Mouse (Mus musculus): ENCODE measurements around the gene Ankle2. TPM values are rescaled to one million over a fixed set of nuclear protein-coding genes. Genes with fewer than 3 reads are reported as not detected.

Gene Ankle2
- total and polyA plus RNA-seq, 3 experiments: 33.2 to 35.7 (median 35.3) TPM

DNA sequence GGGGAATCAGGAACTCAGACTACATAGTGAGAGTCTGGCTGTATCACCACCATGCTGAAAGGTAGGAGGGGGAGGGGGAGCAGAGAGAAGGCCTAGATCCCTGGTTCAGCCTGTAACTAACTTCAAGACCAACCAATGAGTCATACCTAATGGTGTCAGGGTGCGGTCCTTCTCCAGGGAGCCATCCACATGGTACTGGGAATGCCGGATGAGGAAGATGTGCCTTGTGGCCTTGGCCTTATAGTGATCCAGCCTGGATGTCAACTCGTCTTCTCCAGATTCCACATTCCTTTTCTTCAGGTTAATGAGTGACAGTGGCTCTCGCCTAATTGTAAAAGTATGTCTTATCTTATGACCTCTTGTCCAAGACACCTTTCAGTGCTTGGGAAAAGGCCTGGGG, 36.1 kb downstream of the Ankle2 start:
- Histone ChIP-seq H3K27ac (ENCODE audit: insufficient read depth, low read depth) (no peak overlapping the region), H3K27me3 (replicated peaks) (no peaks in the 10 kb centered on the region), H3K4me1 (ENCODE audit: control insufficient read depth in 1 of 2, insufficient read depth in 2 of 2) (peaks cover 4 to 28% of the 10 kb centered on the region in 2 experiments; a peak in 3 of 4 replicates), H3K36me3 (replicated peaks in 1 of 2; ENCODE audit: control insufficient read depth in 1 of 2, insufficient read depth in 1 of 2, low read length in 1 of 2) (peaks cover 34 to 41% of the 10 kb centered on the region in 2 experiments), H3K9ac (ENCODE audit: insufficient read depth, low read depth) (no peak overlapping the region), H3K9me3 (replicated peaks; ENCODE audit: low read length) (no peaks in the 10 kb centered on the region), H3K4me2 (ENCODE audit: insufficient read depth, low read depth, poor library complexity, severe bottlenecking) (no peak overlapping the region), H3K4me3 (replicated peaks in 1 of 3; ENCODE audit: low read depth in 2 of 3, low read length in 2 of 3, poor library complexity in 1 of 3) (no peak overlapping the region), H3K79me2 (replicated peaks; ENCODE audit: control insufficient read depth, extremely low read depth, insufficient read depth, poor library complexity, severe bottlenecking) (peaks cover 31% of the 10 kb centered on the region)
- DNase-seq (ENCODE audit: extremely low read depth): no peak
- in situ Hi-C loops (cut with MboI; ENCODE audit: low pct_ligation_motif_present, low pct_unique_long_range_greater_than_20kb, low sequenced_read_pairs): no loop called here
- dilution Hi-C loops (cut with MboI; ENCODE audit: extremely low pct_ligation_motif_present, extremely low pct_unique_long_range_greater_than_20kb, low sequenced_read_pairs): no loop called here
- TF ChIP-seq ELF1 (IDR thresholded peaks at IDR 0.05; ENCODE audit: low read depth, low read length): no peak
- TF ChIP-seq USF2 (conservative IDR thresholded peaks at IDR 0.05; ENCODE audit: low read depth, low read length): no peak
- TF ChIP-seq TCF12 (IDR thresholded peaks at IDR 0.05; ENCODE audit: low read depth, low read length): no peak
- TF ChIP-seq MAZ (IDR thresholded peaks at IDR 0.05; ENCODE audit: low read depth, low read length): no peak
- no peak for TF ChIP-seq ZKSCAN1 (IDR thresholded peaks at IDR 0.05; ENCODE audit: borderline replicate concordance, low read depth, low read length)
- no peak for TF ChIP-seq E2F4 (IDR thresholded peaks at IDR 0.05; ENCODE audit: insufficient replicate concordance, low read depth, low read length)
- TF ChIP-seq MAX (IDR thresholded peaks at IDR 0.05; ENCODE audit: low read length): no peak

DNA sequence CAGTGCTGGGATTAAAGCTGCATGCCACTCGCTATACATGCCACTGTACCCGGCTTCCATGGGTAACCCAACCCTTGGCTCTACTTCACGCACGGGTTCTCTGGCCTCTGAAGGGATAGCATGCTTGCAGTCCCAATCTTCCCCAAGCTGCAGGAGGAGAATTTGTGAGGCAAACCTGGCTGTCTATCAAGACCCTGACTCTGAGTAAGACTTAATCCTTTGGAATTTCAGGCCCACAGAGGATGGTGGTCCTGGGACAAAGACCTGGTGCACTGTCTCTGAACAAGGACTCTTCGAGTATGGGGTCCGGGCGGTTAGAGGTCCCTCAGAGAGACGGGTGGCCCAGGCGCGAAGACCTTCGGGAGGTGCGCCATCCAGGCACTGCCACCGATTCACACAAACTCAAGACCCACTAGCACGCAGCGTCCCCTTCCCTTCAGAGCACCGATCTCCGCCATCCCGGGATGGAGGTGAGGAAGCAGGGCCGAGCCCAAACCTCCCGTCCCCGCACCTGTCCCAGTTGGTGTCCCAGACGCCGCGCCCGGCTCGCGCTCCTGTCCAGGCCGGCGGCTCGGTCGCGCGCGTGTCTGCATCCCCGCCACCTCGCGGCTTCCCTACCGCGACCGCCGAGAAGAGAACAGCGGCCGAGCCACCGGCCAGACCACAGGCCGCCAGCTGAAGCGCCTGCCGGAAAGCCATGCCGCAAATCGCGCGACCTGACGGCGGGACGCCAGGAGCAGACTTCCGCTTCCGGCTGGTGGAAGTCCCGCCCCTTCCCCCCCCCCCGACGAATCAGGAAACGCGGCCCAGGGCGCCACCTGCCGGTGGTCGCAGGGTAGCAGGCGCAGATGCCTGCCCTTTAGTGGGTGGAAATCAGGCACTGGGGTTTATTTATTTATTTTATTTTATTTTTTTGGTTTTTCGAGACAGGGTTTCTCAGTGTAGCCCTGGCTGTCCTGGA, 38.6 kb downstream of the Ankle2 start, which contains the start of gene Pgam5:
Pgam5 (minus strand) TSS at position 773 of the 961 bp plus-strand sequence.
- Histone ChIP-seq H3K27ac (ENCODE audit: insufficient read depth, low read depth) (peak within 1 kb of the TSS; percentile 32), H3K79me2 (replicated peaks; ENCODE audit: control insufficient read depth, extremely low read depth, insufficient read depth, poor library complexity, severe bottlenecking) (peaks cover 31% of the 10 kb centered on the region), H3K9ac (ENCODE audit: insufficient read depth, low read depth) (peak within 1 kb of the TSS; percentile 87), H3K4me3 (replicated peaks in 1 of 3; ENCODE audit: low read depth in 2 of 3, low read length in 2 of 3, poor library complexity in 1 of 3) (peak within 1 kb of the TSS; percentile 99), H3K27me3 (replicated peaks) (no peaks in the 10 kb centered on the region), H3K9me3 (replicated peaks; ENCODE audit: low read length) (no peaks in the 10 kb centered on the region), H3K4me1 (ENCODE audit: control insufficient read depth in 1 of 2, insufficient read depth in 2 of 2) (peaks cover 4 to 28% of the 10 kb centered on the region in 2 experiments; a peak in 3 of 4 replicates), H3K36me3 (replicated peaks in 1 of 2; ENCODE audit: control insufficient read depth in 1 of 2, insufficient read depth in 1 of 2, low read length in 1 of 2) (peaks cover 26 to 36% of the 10 kb centered on the region in 2 experiments), H3K4me2 (ENCODE audit: insufficient read depth, low read depth, poor library complexity, severe bottlenecking) (peak within 1 kb of the TSS; percentile 98)
- in situ Hi-C loops (cut with MboI; ENCODE audit: low pct_ligation_motif_present, low pct_unique_long_range_greater_than_20kb, low sequenced_read_pairs) (no loop called here), dilution Hi-C loops (cut with MboI; ENCODE audit: extremely low pct_ligation_motif_present, extremely low pct_unique_long_range_greater_than_20kb, low sequenced_read_pairs) (no loop called here)
- DNase-seq (ENCODE audit: extremely low read depth): peak; percentile 86
- peak; percentile 40; the same call in 1 of the 2 replicates for TF ChIP-seq SMC3 (IDR thresholded peaks at IDR 0.05; ENCODE audit: low read depth, low read length)
- peak; percentile 69; the same call in 1 of the 2 replicates for TF ChIP-seq IRF4 (IDR thresholded peaks at IDR 0.05; ENCODE audit: low read depth, low read length)
- peak; percentile 42; the same call in 1 of the 2 replicates for TF ChIP-seq MYC (IDR thresholded peaks at IDR 0.05; ENCODE audit: low read depth, low read length)
- TF ChIP-seq CHD1 (IDR thresholded peaks at IDR 0.05; ENCODE audit: low read depth, low read length): no peak
- TF ChIP-seq POLR2AphosphoS2 (IDR thresholded peaks at IDR 0.05; ENCODE audit: low read depth, low read length): no peak; the same call in 1 of the 2 replicates
- 0 out of 2 replicates have a peak, but pooled peaks have one; percentile 35 for TF ChIP-seq TBP (conservative IDR thresholded peaks at IDR 0.05; ENCODE audit: low read depth, low read length)
- TF ChIP-seq ZMIZ1 (IDR thresholded peaks at IDR 0.05; ENCODE audit: low read depth, low read length): 0 out of 2 replicates have a peak, but pooled peaks have one; percentile 61
- peak; percentile 92 for TF ChIP-seq SIN3A (IDR thresholded peaks at IDR 0.05; ENCODE audit: low read length)
- TF ChIP-seq HCFC1 (IDR thresholded peaks at IDR 0.05; ENCODE audit: low read depth, low read length): peak; percentile 86
- TF ChIP-seq MXI1 (IDR thresholded peaks at IDR 0.05; ENCODE audit: low read depth, low read length): peak; percentile 92
- no peak for TF ChIP-seq E2F4 (IDR thresholded peaks at IDR 0.05; ENCODE audit: insufficient replicate concordance, low read depth, low read length)
- peak; percentile 83 for TF ChIP-seq CHD2 (IDR thresholded peaks at IDR 0.05; ENCODE audit: low read length)
- peak; percentile 36 to 82; a peak in 3 of 4 replicates for TF ChIP-seq CTCF (conservative IDR thresholded peaks at IDR 0.05 in 1 of 2, IDR thresholded peaks at IDR 0.05 in 1 of 2; ENCODE audit: low read depth in 2 of 2, low read length in 2 of 2)
- TF ChIP-seq UBTF (IDR thresholded peaks at IDR 0.05; ENCODE audit: low read depth, low read length): no peak
- no peak; the same call in 1 of the 2 replicates for TF ChIP-seq GABPA (IDR thresholded peaks at IDR 0.05; ENCODE audit: insufficient replicate concordance, low read depth, low read length)
- peak; percentile 96 for TF ChIP-seq ELF1 (IDR thresholded peaks at IDR 0.05; ENCODE audit: low read depth, low read length)
- peak; percentile 84 for TF ChIP-seq TCF12 (IDR thresholded peaks at IDR 0.05; ENCODE audit: low read depth, low read length)
- peak; percentile 88 for TF ChIP-seq NELFE (IDR thresholded peaks at IDR 0.05; ENCODE audit: low read depth, low read length)
- peak; percentile 65; the same call in 1 of the 2 replicates for TF ChIP-seq MAX (IDR thresholded peaks at IDR 0.05; ENCODE audit: low read length)
- peak; percentile 91 for TF ChIP-seq MAZ (IDR thresholded peaks at IDR 0.05; ENCODE audit: low read depth, low read length)
- peak; percentile 25; the same call in 1 of the 2 replicates for TF ChIP-seq NRF1 (IDR thresholded peaks at IDR 0.05; ENCODE audit: low read depth, low read length)
- TF ChIP-seq MEF2A (IDR thresholded peaks at IDR 0.05; ENCODE audit: borderline replicate concordance, low read depth, low read length): peak; percentile 59; the same call in 1 of the 2 replicates
- TF ChIP-seq RAD21 (IDR thresholded peaks at IDR 0.05; ENCODE audit: low read depth, low read length): peak; percentile 27
- peak; percentile 35; the same call in 1 of the 2 replicates for TF ChIP-seq ZNF384 (IDR thresholded peaks at IDR 0.05; ENCODE audit: low read depth, low read length)
- TF ChIP-seq POLR2A (IDR thresholded peaks at IDR 0.05; ENCODE audit: low read depth, low read length): peak; percentile 93
- TF ChIP-seq PAX5 (IDR thresholded peaks at IDR 0.05; ENCODE audit: low read length): no peak
- TF ChIP-seq USF2 (conservative IDR thresholded peaks at IDR 0.05; ENCODE audit: low read depth, low read length): no peak
- no peak for TF ChIP-seq ZKSCAN1 (IDR thresholded peaks at IDR 0.05; ENCODE audit: borderline replicate concordance, low read depth, low read length)
